Comparison of ENCODE assay signal across 24 mouse cellular contexts in the genomic region with DNA sequence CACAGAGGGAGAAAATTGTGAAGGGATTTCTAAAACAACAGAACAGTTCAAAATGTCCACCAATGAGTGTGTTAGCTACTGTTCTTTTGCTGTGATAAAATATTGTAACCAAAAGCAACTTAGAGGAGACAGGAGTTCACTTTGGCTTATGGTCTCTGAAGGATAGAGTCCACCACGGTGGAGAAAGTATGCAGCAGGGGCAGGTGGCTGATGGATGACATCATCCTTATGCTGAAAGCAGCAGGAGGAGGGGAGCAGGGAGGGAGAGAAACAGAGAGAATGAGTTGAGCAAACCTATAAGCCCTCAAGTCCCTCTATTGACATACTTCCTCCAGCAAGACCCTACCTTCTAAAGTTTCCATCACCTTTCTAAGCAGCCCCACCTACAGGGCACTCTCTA. TPM values are rescaled to one million over a fixed set of nuclear protein-coding genes. Genes with fewer than 3 reads are reported as not detected.
"Had no signal": no experiment of that assay in that cellular context is flagged by ENCODE, and none has a peak within 500 bp of the region (broad histone marks: within the 10 kb centered on the region; RNA-seq: fewer than 3 reads in every experiment).

No protein-coding gene starts in this region.

- H3K9me3 ChIP-seq: hindbrain, embryonic 13.5 days; hindbrain, embryonic 15.5 days; kidney, embryonic 15.5 days; limb, embryonic 13.5 days; limb, embryonic 15.5 days; liver, embryonic 12.5 days had no signal

- H3K4me3 ChIP-seq: gastrocnemius, adult 2 months; heart, adult 2 months; hindbrain, embryonic 13.5 days; hindbrain, embryonic 15.5 days; kidney, embryonic 15.5 days; limb, embryonic 13.5 days; limb, embryonic 15.5 days; liver, embryonic 12.5 days had no signal

- H3K9ac ChIP-seq: hindbrain, embryonic 13.5 days; hindbrain, embryonic 15.5 days; kidney, embryonic 15.5 days; limb, embryonic 13.5 days; limb, embryonic 15.5 days; liver, embryonic 12.5 days; liver, embryonic 14.5 days had no signal

- H3K27ac ChIP-seq: gastrocnemius, adult 2 months; heart, adult 2 months; hindbrain, embryonic 13.5 days; hindbrain, embryonic 15.5 days; hindbrain, postnatal 0 days; kidney, embryonic 15.5 days; kidney, postnatal 0 days; limb, embryonic 13.5 days; limb, embryonic 15.5 days; liver, embryonic 12.5 days; liver, embryonic 14.5 days had no signal

- DNase-seq: gastrocnemius, adult 2 months; gastrocnemius, postnatal 10 days; gastrocnemius, postnatal 36 days; heart, adult 2 months; kidney, adult 11 months; kidney, adult 2 months; kidney, adult 9 months; kidney, postnatal 14 days; kidney, postnatal 36 days; layer of hippocampus, adult 9-11 months; layer of hippocampus, postnatal 36 days; left cerebral cortex, postnatal 4 days had no signal

- H3K27me3 ChIP-seq: hindbrain, embryonic 15.5 days; kidney, embryonic 15.5 days; limb, embryonic 13.5 days; limb, embryonic 15.5 days; liver, embryonic 12.5 days had no signal

- H3K4me1 ChIP-seq: liver, embryonic 12.5 days had no signal

- H3K4me2 ChIP-seq: hindbrain, embryonic 13.5 days; hindbrain, embryonic 15.5 days; kidney, embryonic 15.5 days; limb, embryonic 13.5 days; limb, embryonic 15.5 days; liver, embryonic 12.5 days had no signal

- H3K36me3 ChIP-seq: hindbrain, embryonic 13.5 days; hindbrain, embryonic 15.5 days; kidney, embryonic 15.5 days; limb, embryonic 13.5 days; limb, embryonic 15.5 days; liver, embryonic 12.5 days had no signal

- ATAC-seq: forebrain, embryonic 16.5 days; hindbrain, postnatal 0 days; intestine, embryonic 16.5 days; liver, embryonic 12.5 days had no signal

RNA-seq across cellular contexts. Expression of a gene that starts 16.9 kb away (rescaled TPM):
- total RNA-seq: hematopoietic stem cell, adult 5-6 weeks had no signal
